Mouse (Mus musculus): ENCODE data around the gene Fam181a. TPM values are rescaled to one million over a fixed set of nuclear protein-coding genes. Genes with fewer than 3 reads are reported as not detected.

Gene Fam181a
- polyA plus RNA-seq, 1 experiment from 2014 or later: 7.7 TPM

GRCm38 (mm10) chr12:103326569-103326968 lies 15.8 kb downstream of the Fam181a start:
- no peak overlapping the region for H3K4me2 ChIP-seq (ENCODE audit: low read length)
- no peak for ATAC-seq
- H3K9me3 ChIP-seq (replicated peaks; ENCODE audit: control insufficient read depth, low read length, poor library complexity, severe bottlenecking): no peaks in the 10 kb centered on the region
- no peaks in the 10 kb centered on the region for H3K36me3 ChIP-seq (ENCODE audit: control insufficient read depth, insufficient read depth, low read length)
- H3K4me1 ChIP-seq (ENCODE audit: control insufficient read depth, insufficient read depth, low read length): 0 out of 2 replicates have a peak, but pooled peaks cover 2% of the 10 kb centered on the region
- H3K27ac ChIP-seq (ENCODE audit: low read length): no peak overlapping the region
- H3K9ac ChIP-seq (ENCODE audit: low read depth, low read length): no peak overlapping the region
- H3K4me3 ChIP-seq (ENCODE audit: low read depth, low read length): no peak overlapping the region
- WGBS: 69% methylated on average over 4 of the region's 4 CpGs
- no peaks in the 10 kb centered on the region; the same call in 1 of the 2 replicates for H3K27me3 ChIP-seq (ENCODE audit: control insufficient read depth, insufficient read depth, low read depth, low read length)

- 15% methylated on average over 7 of the region's 7 CpGs for WGBS
- no peak overlapping the region for H3K4me3 ChIP-seq (ENCODE audit: low read depth, low read length)
- 0 out of 2 replicates have a peak, but pooled peaks cover 2% of the 10 kb centered on the region for H3K4me1 ChIP-seq (ENCODE audit: control insufficient read depth, insufficient read depth, low read length)
- no peak overlapping the region for H3K4me2 ChIP-seq (ENCODE audit: low read length)
- no peaks in the 10 kb centered on the region for H3K9me3 ChIP-seq (replicated peaks; ENCODE audit: control insufficient read depth, low read length, poor library complexity, severe bottlenecking)
- H3K36me3 ChIP-seq (ENCODE audit: control insufficient read depth, insufficient read depth, low read length): no peaks in the 10 kb centered on the region
- ATAC-seq: no peak
- no peak overlapping the region for H3K27ac ChIP-seq (ENCODE audit: low read length)
- H3K9ac ChIP-seq (ENCODE audit: low read depth, low read length): no peak overlapping the region
- H3K27me3 ChIP-seq (ENCODE audit: control insufficient read depth, insufficient read depth, low read depth, low read length): no peaks in the 10 kb centered on the region; the same call in 1 of the 2 replicates
Observed at GRCm38 (mm10) chr12:103327107-103327506, 16.3 kb downstream of the Fam181a start.

- no peak overlapping the region for H3K27ac ChIP-seq (ENCODE audit: low read length)
- no peaks in the 10 kb centered on the region for H3K9me3 ChIP-seq (replicated peaks; ENCODE audit: control insufficient read depth, low read length, poor library complexity, severe bottlenecking)
- ATAC-seq: no peak
- H3K4me1 ChIP-seq (ENCODE audit: control insufficient read depth, insufficient read depth, low read length): 0 out of 2 replicates have a peak, but pooled peaks cover 2% of the 10 kb centered on the region
- H3K4me2 ChIP-seq (ENCODE audit: low read length): no peak overlapping the region
- no peak overlapping the region for H3K4me3 ChIP-seq (ENCODE audit: low read depth, low read length)
- H3K9ac ChIP-seq (ENCODE audit: low read depth, low read length): no peak overlapping the region
- WGBS: 66% methylated on average over 7 of the region's 7 CpGs
- H3K36me3 ChIP-seq (ENCODE audit: control insufficient read depth, insufficient read depth, low read length): no peaks in the 10 kb centered on the region
- H3K27me3 ChIP-seq (ENCODE audit: control insufficient read depth, insufficient read depth, low read depth, low read length): no peaks in the 10 kb centered on the region; the same call in 1 of the 2 replicates
Observed at GRCm38 (mm10) chr12:103328448-103329191, 17.8 kb downstream of the Fam181a start.

- H3K36me3 ChIP-seq (ENCODE audit: control insufficient read depth, insufficient read depth, low read length): no peaks in the 10 kb centered on the region
- no peaks in the 10 kb centered on the region for H3K4me1 ChIP-seq (ENCODE audit: control insufficient read depth, insufficient read depth, low read length)
- H3K27me3 ChIP-seq (ENCODE audit: control insufficient read depth, insufficient read depth, low read depth, low read length): no peaks in the 10 kb centered on the region; the same call in 1 of the 2 replicates
- H3K9ac ChIP-seq (ENCODE audit: low read depth, low read length): no peak overlapping the region
- WGBS: 67% methylated on average over 4 of the region's 4 CpGs
- no peak overlapping the region for H3K27ac ChIP-seq (ENCODE audit: low read length)
- H3K4me2 ChIP-seq (ENCODE audit: low read length): no peak overlapping the region
- no peaks in the 10 kb centered on the region for H3K9me3 ChIP-seq (replicated peaks; ENCODE audit: control insufficient read depth, low read length, poor library complexity, severe bottlenecking)
- ATAC-seq: no peak
- H3K4me3 ChIP-seq (ENCODE audit: low read depth, low read length): no peak overlapping the region
Observed at GRCm38 (mm10) chr12:103331491-103331890, 20.7 kb downstream of the Fam181a start.

GRCm38 (mm10) chr12:103332879-103333278 lies 22.1 kb downstream of the Fam181a start:
- 83% methylated on average over 2 of the region's 2 CpGs for WGBS
- H3K9me3 ChIP-seq (replicated peaks; ENCODE audit: control insufficient read depth, low read length, poor library complexity, severe bottlenecking): no peaks in the 10 kb centered on the region
- ATAC-seq: no peak
- no peak overlapping the region for H3K4me3 ChIP-seq (ENCODE audit: low read depth, low read length)
- no peak overlapping the region for H3K4me2 ChIP-seq (ENCODE audit: low read length)
- no peaks in the 10 kb centered on the region for H3K27me3 ChIP-seq (ENCODE audit: control insufficient read depth, insufficient read depth, low read depth, low read length)
- no peaks in the 10 kb centered on the region for H3K4me1 ChIP-seq (ENCODE audit: control insufficient read depth, insufficient read depth, low read length)
- no peaks in the 10 kb centered on the region for H3K36me3 ChIP-seq (ENCODE audit: control insufficient read depth, insufficient read depth, low read length)
- no peak overlapping the region for H3K9ac ChIP-seq (ENCODE audit: low read depth, low read length)
- H3K27ac ChIP-seq (ENCODE audit: low read length): no peak overlapping the region

- Histone ChIP-seq H3K27me3 (ENCODE audit: control insufficient read depth, insufficient read depth, low read depth, low read length) (no peaks in the 10 kb centered on the region), H3K9ac (ENCODE audit: low read depth, low read length) (no peak overlapping the region), H3K4me1 (ENCODE audit: control insufficient read depth, insufficient read depth, low read length) (no peaks in the 10 kb centered on the region), H3K9me3 (replicated peaks; ENCODE audit: control insufficient read depth, low read length, poor library complexity, severe bottlenecking) (no peaks in the 10 kb centered on the region), H3K4me2 (ENCODE audit: low read length) (no peak overlapping the region), H3K36me3 (ENCODE audit: control insufficient read depth, insufficient read depth, low read length) (no peaks in the 10 kb centered on the region), H3K27ac (ENCODE audit: low read length) (no peak overlapping the region), H3K4me3 (ENCODE audit: low read depth, low read length) (no peak overlapping the region)
- 97% methylated on average over 15 of the region's 15 CpGs for WGBS
- ATAC-seq: no peak
Observed at GRCm38 (mm10) chr12:103333426-103333825, 22.7 kb downstream of the Fam181a start.

GRCm38 (mm10) chr12:103336766-103337165 lies 26.0 kb downstream of the Fam181a start:
- H3K4me2 ChIP-seq (ENCODE audit: low read length): no peak overlapping the region
- WGBS: 89% methylated on average over 3 of the region's 3 CpGs
- no peak overlapping the region for H3K27ac ChIP-seq (ENCODE audit: low read length)
- H3K4me1 ChIP-seq (ENCODE audit: control insufficient read depth, insufficient read depth, low read length): no peaks in the 10 kb centered on the region
- no peaks in the 10 kb centered on the region for H3K9me3 ChIP-seq (replicated peaks; ENCODE audit: control insufficient read depth, low read length, poor library complexity, severe bottlenecking)
- H3K4me3 ChIP-seq (ENCODE audit: low read depth, low read length): no peak overlapping the region
- no peaks in the 10 kb centered on the region for H3K27me3 ChIP-seq (ENCODE audit: control insufficient read depth, insufficient read depth, low read depth, low read length)
- no peak for ATAC-seq
- no peaks in the 10 kb centered on the region for H3K36me3 ChIP-seq (ENCODE audit: control insufficient read depth, insufficient read depth, low read length)
- no peak overlapping the region for H3K9ac ChIP-seq (ENCODE audit: low read depth, low read length)

GRCm38 (mm10) chr12:103338162-103338798 lies 27.5 kb downstream of the Fam181a start:
- no peak for ATAC-seq
- no peaks in the 10 kb centered on the region for H3K27me3 ChIP-seq (ENCODE audit: control insufficient read depth, insufficient read depth, low read depth, low read length)
- 79% methylated on average over 14 of the region's 14 CpGs for WGBS

GRCm38 (mm10) chr12:103341212-103341611 lies 30.4 kb downstream of the Fam181a start:
- no peak overlapping the region for H3K9ac ChIP-seq (ENCODE audit: low read depth, low read length)
- no peaks in the 10 kb centered on the region for H3K9me3 ChIP-seq (replicated peaks; ENCODE audit: control insufficient read depth, low read length, poor library complexity, severe bottlenecking)
- H3K27ac ChIP-seq (ENCODE audit: low read length): no peak overlapping the region
- H3K4me1 ChIP-seq (ENCODE audit: control insufficient read depth, insufficient read depth, low read length): no peaks in the 10 kb centered on the region
- H3K36me3 ChIP-seq (ENCODE audit: control insufficient read depth, insufficient read depth, low read length): no peaks in the 10 kb centered on the region
- no peak overlapping the region for H3K4me3 ChIP-seq (ENCODE audit: low read depth, low read length)
- ATAC-seq: no peak
- H3K4me2 ChIP-seq (ENCODE audit: low read length): no peak overlapping the region
- H3K27me3 ChIP-seq (ENCODE audit: control insufficient read depth, insufficient read depth, low read depth, low read length): no peaks in the 10 kb centered on the region
- 89% methylated on average over 5 of the region's 5 CpGs for WGBS

More at GRCm38 (mm10) chr12:103338162-103338798, 27.5 kb downstream of the Fam181a start:
- Histone ChIP-seq H3K4me3 (ENCODE audit: low read depth, low read length) (no peak overlapping the region), H3K4me2 (ENCODE audit: low read length) (no peak overlapping the region), H3K9me3 (replicated peaks; ENCODE audit: control insufficient read depth, low read length, poor library complexity, severe bottlenecking) (no peaks in the 10 kb centered on the region), H3K27ac (ENCODE audit: low read length) (no peak overlapping the region), H3K9ac (ENCODE audit: low read depth, low read length) (no peak overlapping the region), H3K36me3 (ENCODE audit: control insufficient read depth, insufficient read depth, low read length) (no peaks in the 10 kb centered on the region), H3K4me1 (ENCODE audit: control insufficient read depth, insufficient read depth, low read length) (no peaks in the 10 kb centered on the region)

Measured in midbrain, embryonic 16.5 days (tissue).